Mouse (Mus musculus) ES-E14 (cell line): ENCODE measurements around the gene Fnbp1l. TPM values are rescaled to one million over a fixed set of nuclear protein-coding genes. Genes with fewer than 3 reads are reported as not detected.
A peak's percentile ranks its signal among the peaks of the same experiment; 100 is the strongest.

Source experiments
- DNase-seq: peaks from one replicate; pipeline ENCODE4 v3.0.0-alpha.2; 2013; ENCODE audit warnings: low read depth, low spot score
- H3K27ac ChIP-seq: 2 replicates; pipeline ENCODE4 v1.5.1; 2012; ENCODE audit warnings: low read depth, mild to moderate bottlenecking, low read length, moderate library complexity, mixed read lengths; ENCODE audit not compliant: poor library complexity, insufficient read depth, severe bottlenecking
- H3K36me3 ChIP-seq: 2 replicates; pipeline ENCODE4 v1.6.1; 2012; ENCODE audit warnings: mild to moderate bottlenecking, low read length, moderate library complexity, mixed read lengths; ENCODE audit not compliant: control insufficient read depth, poor library complexity, insufficient read depth, severe bottlenecking
- H3K4me1 ChIP-seq, 2 experiments: fragments of 150-350 bp in 1 of 2; sonication (generic) in 1 of 2; 2 replicates each; pipeline ENCODE4 v1.6.1; 2012; ENCODE audit warnings: low read length in 2 of 2, mild to moderate bottlenecking in 1 of 2, mixed read lengths in 1 of 2; ENCODE audit not compliant: control insufficient read depth in 2 of 2, insufficient read depth in 2 of 2, poor library complexity in 1 of 2
- H3K4me3 ChIP-seq, 2 experiments: fragments of 150-350 bp in 1 of 2; sonication (generic) in 1 of 2; 2 replicates each; pipeline ENCODE4 v1.5.1; 2012; ENCODE audit warnings: low read length in 2 of 2, low read depth in 1 of 2, mild to moderate bottlenecking in 1 of 2, mixed read lengths in 1 of 2; ENCODE audit not compliant: insufficient read depth in 1 of 2, poor library complexity in 1 of 2, severe bottlenecking in 1 of 2
- H3K9ac ChIP-seq: 2 replicates; pipeline ENCODE4 v1.6.1; 2012; ENCODE audit warnings: low read depth, mild to moderate bottlenecking, low read length, mixed read lengths; ENCODE audit not compliant: poor library complexity, insufficient read depth, severe bottlenecking
- H3K9me3 ChIP-seq: fragments of 150-350 bp; sonication (generic); 2 replicates; pipeline ENCODE4 v1.6.1; 2012; ENCODE audit warnings: low read depth, mild to moderate bottlenecking, low read length; ENCODE audit not compliant: control insufficient read depth, insufficient read depth
- CHD2 ChIP-seq: IDR thresholded peaks from 2 replicates; pipeline ENCODE4 v1.6.1; 2014; ENCODE audit warnings: mild to moderate bottlenecking, low read depth, low read length, inconsistent platforms
- HCFC1 ChIP-seq: IDR thresholded peaks from 2 replicates; pipeline ENCODE4 v1.6.1; 2012; ENCODE audit warnings: low read length, inconsistent platforms, borderline replicate concordance; ENCODE audit not compliant: insufficient read depth
- MAFK ChIP-seq: IDR thresholded peaks from 2 replicates; pipeline ENCODE4 v1.6.1; 2014; ENCODE audit warnings: mild to moderate bottlenecking, low read depth, low read length, inconsistent platforms; ENCODE audit not compliant: insufficient read depth
- ZC3H11A ChIP-seq: IDR thresholded peaks from 2 replicates; pipeline ENCODE4 v1.6.1; 2012; ENCODE audit warnings: low read depth, mild to moderate bottlenecking, inconsistent platforms, low read length, borderline replicate concordance
- ZNF384 ChIP-seq: IDR thresholded peaks from 2 replicates; pipeline ENCODE4 v1.6.1; 2012; ENCODE audit warnings: low read depth, low read length, inconsistent platforms
- in situ Hi-C, 2 experiments: fragments of 600-800 bp; cut with MboI; formaldehyde crosslinking; loops; one replicate each; pipeline ENCODE4 v1.15.1; 2025; ENCODE audit warnings: low sequenced_read_pairs in 2 of 2, inconsistent platforms in 1 of 2; ENCODE audit not compliant: unreplicated experiment in 2 of 2
- total RNA-seq: library from RNA; depleted of rRNA; stranded (reverse); fragments of 300-350 nt; gene quantifications from 2 replicates; pipeline ENCODE4 v1.2.3, GENCODE M21; 2012

The Fnbp1l gene
- total RNA-seq, 1 experiment: 25.5 TPM

DNA sequence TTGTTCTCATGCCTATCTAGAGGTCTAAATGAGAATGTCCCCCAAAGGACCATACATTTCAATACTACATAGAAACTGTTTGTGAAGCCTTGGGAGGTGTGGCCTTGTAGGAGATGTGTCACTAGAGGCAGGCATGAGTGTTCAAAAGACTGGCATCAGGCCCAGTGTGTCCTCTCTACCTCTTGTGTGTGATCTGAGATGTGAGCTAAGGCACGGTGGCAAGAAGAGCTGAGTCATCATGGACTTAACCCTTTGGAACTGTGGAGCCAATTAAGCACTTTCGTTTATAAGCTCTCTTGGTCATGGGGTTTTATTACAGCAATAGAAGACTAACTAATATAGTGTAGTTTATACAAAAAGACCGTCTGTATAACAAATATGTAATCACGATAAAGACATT is 16.3 kb downstream of the Fnbp1l start:
- DNase-seq: no peak
- Histone ChIP-seq H3K4me3 (no peak overlapping the region), H3K36me3 (peaks cover 4% of the 10 kb centered on the region; the same call in 1 of the 2 replicates), H3K27ac (no peak overlapping the region), H3K9ac (no peak overlapping the region), H3K9me3 (no peaks in the 10 kb centered on the region), H3K4me1 (peaks cover 0 to 8% of the 10 kb centered on the region in 2 experiments; a peak in 2 of 4 replicates)
- in situ Hi-C loops: no loop called here
- peak; percentile 86 for TF ChIP-seq MAFK
- no peak for TF ChIP-seq ZC3H11A
- no peak for TF ChIP-seq CHD2

GRCm38 (mm10) chr3:122602370-122602769 is 17.1 kb downstream of the Fnbp1l start:
- TF ChIP-seq ZNF384 (no peak), CHD2 (no peak), MAFK (no peak), HCFC1 (no peak), ZC3H11A (no peak)

GRCm38 (mm10) chr3:122599291-122599690 is 20.2 kb downstream of the Fnbp1l start:
- H3K36me3 ChIP-seq: peaks cover under 1% of the 10 kb centered on the region; the same call in 1 of the 2 replicates
- no peak for TF ChIP-seq ZNF384
- H3K4me1 ChIP-seq: peaks cover 0 to 4% of the 10 kb centered on the region in 2 experiments; a peak in 2 of 4 replicates
- H3K4me3 ChIP-seq: no peak overlapping the region
- no peak for DNase-seq
- H3K9me3 ChIP-seq: no peaks in the 10 kb centered on the region
- no peak overlapping the region for H3K27ac ChIP-seq
- no peak overlapping the region for H3K9ac ChIP-seq
- in situ Hi-C loops: no loop called here

More at GRCm38 (mm10) chr3:122602370-122602769, 17.1 kb downstream of the Fnbp1l start:
- in situ Hi-C loops: no loop called here
- Histone ChIP-seq H3K27ac (no peak overlapping the region), H3K4me3 (no peak overlapping the region), H3K9me3 (no peaks in the 10 kb centered on the region), H3K36me3 (peaks cover 4% of the 10 kb centered on the region; the same call in 1 of the 2 replicates), H3K4me1 (peaks cover 0 to 8% of the 10 kb centered on the region in 2 experiments; a peak in 2 of 4 replicates), H3K9ac (no peak overlapping the region)
- no peak for DNase-seq

- H3K9me3 ChIP-seq: no peaks in the 10 kb centered on the region
- in situ Hi-C loops: no loop called here
- no peaks in the 10 kb centered on the region for H3K4me1 ChIP-seq
- TF ChIP-seq MAFK: no peak
- TF ChIP-seq ZC3H11A: no peak
- TF ChIP-seq CHD2: no peak
- TF ChIP-seq ZNF384: no peak
- no peak for TF ChIP-seq HCFC1
- no peak for DNase-seq
- no peak overlapping the region for H3K27ac ChIP-seq
- H3K36me3 ChIP-seq: 0 out of 2 replicates have a peak, but pooled peaks cover 1% of the 10 kb centered on the region
- no peak overlapping the region for H3K4me3 ChIP-seq
- no peak overlapping the region for H3K9ac ChIP-seq
Observed at GRCm38 (mm10) chr3:122590804-122591203, 28.7 kb downstream of the Fnbp1l start.

DNA sequence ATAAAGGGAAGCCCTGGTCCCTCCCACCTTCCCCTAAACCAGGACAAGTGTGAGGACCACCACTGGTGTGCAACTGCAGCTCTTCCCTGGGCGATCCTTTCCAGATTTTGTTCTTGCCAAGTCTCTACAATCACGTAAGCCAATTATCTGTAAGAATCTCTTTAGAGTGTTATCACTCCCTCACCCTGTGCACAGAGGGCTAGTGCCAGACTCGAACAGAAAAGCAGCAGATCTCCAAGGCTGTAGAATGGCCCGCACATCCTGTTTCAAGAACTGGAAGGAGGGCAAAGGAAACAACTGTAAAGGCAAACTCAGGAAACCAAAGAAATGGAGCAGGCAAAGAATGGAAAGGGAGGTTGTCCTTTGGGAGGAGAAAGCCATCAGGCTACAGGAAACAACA is 29.2 kb downstream of the Fnbp1l start:
- in situ Hi-C loops: no loop called here
- H3K9me3 ChIP-seq: no peaks in the 10 kb centered on the region
- no peak overlapping the region for H3K4me3 ChIP-seq
- H3K4me1 ChIP-seq: no peaks in the 10 kb centered on the region
- TF ChIP-seq ZNF384 (no peak), HCFC1 (no peak), MAFK (no peak), ZC3H11A (no peak), CHD2 (no peak)
- H3K36me3 ChIP-seq: 0 out of 2 replicates have a peak, but pooled peaks cover 1% of the 10 kb centered on the region
- no peak overlapping the region for H3K27ac ChIP-seq
- no peak for DNase-seq
- H3K9ac ChIP-seq: no peak overlapping the region
